Mouse (Mus musculus) v-Abl transformed pro-B cells (cell line): ENCODE data around the gene Abtb1.

Source experiments
- in situ Hi-C, 2 experiments: fragments of 400-800 bp; cut with MboI; formaldehyde crosslinking; loops; one replicate each; pipeline ENCODE4 v1.15.1; 2025; ENCODE audit not compliant: unreplicated experiment in 2 of 2

Gene Abtb1

DNA sequence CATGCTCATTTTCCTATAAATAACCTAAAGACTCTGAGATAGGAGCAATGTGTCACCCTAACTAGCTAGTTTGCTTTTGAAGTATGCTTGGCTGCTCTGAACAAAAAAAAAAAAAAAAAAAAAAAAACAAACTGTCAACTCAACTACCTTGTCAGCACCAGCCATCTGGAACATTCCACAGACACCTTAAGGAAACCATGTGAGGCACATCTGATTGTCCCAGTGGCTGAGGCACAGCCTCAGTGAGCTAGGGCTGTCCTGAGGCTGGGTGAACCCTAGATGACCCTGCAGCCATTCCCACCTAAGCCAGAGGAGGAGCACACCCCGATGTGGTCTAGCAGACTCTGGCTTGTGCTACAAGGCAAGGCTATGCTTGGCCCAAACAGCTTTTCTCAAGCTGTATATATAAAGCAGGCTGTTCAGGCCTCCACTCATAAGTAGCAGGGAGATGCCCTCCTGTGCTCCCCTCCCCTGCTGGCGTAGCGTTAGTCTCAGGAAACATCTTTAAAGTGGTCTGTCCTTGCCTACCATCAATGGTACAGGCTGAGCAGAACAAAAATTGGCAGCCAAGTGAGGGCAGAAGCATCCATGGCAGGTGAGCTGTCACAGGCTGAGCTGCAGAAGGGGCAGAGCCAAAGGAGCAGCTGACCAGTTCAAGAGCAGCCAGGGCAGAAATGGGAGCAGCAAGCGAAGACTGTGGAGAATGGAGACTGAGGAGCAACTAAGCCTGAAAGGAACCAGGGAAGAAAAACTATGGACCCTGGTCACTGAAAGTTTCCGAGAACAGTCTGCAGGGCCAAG is 8.2 kb downstream of the Abtb1 start:
- in situ Hi-C loops: no loop called here

DNA sequence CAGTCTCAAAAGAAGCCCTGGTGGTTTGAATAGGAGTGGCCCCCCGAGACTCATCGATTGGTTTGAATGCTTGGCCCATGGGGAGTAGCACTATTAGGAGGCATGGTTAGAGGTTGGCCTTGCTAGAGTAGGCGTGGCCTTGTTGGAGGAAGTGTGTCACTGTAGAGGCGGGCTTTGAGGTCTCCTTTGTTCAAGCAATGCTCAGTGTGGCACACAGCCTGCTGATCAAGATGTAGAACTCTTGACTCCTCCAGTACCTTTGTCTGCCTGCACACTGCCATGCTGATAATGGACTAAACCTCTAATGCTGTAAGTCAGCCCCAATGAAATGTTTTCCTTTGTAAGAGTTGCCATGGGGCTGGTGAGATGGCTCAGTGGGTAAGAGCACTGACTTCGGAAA is 9.1 kb downstream of the Abtb1 start:
- in situ Hi-C loops: no loop called here

DNA sequence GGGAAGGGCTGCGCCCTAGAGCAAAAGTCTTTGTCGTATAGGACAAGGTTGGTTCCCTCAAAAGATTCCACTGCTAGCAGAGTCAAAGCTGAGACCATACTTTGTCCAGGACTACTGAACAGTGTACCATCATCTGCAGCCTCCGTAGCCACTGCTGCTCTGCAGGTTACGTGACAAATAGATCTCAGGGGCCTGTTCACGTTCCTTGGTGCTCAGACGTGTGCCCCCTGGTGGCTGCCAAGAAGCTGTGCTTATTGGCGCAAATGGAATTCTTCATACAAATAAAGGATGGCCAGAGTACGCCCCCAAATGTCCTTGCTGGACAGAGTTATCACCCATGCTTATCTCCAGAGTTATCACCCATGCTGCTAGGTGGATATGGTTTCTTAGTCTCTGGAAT is 10.3 kb downstream of the Abtb1 start:
- in situ Hi-C loops: no loop called here

DNA sequence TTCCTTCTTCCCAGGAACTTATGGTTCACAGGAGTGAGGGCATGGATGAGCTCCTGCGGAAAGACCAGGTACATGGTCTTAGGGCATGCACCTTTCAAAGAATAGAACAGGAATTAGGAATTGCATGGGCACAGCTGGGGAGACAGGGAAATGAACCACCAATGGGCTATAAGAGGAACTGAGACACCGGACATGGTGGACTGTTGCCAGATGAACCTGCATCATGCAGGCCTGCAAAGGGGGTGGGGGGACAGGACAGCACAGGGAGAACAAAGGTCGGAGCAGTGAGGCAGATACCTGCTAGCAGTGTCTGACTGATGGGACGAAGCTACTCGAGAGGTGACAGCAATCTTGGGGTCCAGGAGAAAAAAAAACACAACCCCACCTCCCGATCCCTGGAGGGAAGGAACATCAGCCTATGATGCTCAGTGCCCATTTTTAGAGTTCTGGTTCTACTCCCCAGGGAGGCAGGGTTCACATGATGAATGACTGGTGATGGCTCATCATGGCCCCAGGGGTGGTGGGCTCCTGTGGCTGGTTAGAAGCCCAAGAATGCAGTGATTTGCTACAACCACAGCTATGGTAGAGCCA is 11.6 kb downstream of the Abtb1 start:
- in situ Hi-C loops: no loop called here

DNA sequence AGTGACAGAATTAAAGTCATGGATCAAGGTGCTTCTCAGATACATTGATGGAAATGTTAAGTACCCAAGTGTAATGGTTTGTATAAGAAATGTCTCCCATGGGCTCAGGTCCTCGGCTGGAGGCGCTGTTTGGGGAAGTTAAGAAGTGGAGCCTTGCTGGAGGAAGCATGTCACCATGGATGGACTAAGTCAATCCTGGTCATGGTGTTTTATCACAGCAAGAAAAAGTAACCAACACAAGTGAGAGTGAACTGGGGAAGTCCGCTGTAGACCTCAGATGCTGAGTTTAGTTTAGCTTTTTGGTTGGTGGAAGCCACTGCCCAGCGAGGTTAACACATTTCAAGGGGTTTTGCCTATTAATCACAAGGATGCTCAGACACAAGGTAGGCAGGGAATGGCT is 12.2 kb downstream of the Abtb1 start:
- in situ Hi-C loops: loop anchor here in 1 of 2 experiments (5.0 kb wide), 1 partner anchor 242 kb away; no protein-coding TSS in a partner anchor

DNA sequence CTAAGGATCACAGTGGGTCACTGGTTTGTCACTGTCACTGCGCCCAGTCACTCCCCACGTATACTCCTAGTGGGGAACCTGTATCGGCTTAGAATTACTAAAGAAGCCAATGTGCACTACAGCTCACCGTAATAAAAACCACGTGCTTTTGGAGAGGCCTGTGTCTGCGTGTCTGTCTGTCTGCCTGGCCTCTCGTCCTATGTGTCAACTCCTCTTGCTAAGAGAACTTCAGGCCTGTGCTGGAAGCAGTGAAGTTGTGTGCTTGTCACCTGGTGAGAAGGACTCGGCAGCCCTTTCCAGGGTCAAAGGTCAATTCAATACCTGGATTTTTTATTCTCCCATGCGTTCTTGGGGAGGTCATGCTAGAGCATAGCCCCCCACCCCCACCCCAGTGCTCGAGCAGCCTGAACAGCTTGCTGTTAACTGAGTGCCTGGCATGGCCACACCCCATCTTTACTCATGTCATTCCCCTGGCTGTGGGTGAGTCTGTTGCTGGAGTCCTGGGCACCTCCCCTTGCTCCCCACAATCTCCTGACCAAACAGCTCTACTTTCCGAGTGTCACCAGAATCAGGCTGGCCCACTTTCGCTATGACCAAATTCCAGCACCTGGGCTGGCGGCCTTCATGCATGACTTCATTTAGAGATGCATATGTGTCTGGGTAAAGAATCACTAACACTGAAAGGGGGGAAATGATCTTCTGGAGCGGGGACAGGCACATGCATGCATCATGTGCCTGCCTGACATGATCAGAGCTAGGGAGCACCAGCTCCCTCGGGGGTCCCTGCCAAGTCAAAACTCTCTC is 13.4 kb downstream of the Abtb1 start:
- in situ Hi-C loops: loop anchor here in 1 of 2 experiments (5.0 kb wide), 1 partner anchor 241 kb away; no protein-coding TSS in a partner anchor

DNA sequence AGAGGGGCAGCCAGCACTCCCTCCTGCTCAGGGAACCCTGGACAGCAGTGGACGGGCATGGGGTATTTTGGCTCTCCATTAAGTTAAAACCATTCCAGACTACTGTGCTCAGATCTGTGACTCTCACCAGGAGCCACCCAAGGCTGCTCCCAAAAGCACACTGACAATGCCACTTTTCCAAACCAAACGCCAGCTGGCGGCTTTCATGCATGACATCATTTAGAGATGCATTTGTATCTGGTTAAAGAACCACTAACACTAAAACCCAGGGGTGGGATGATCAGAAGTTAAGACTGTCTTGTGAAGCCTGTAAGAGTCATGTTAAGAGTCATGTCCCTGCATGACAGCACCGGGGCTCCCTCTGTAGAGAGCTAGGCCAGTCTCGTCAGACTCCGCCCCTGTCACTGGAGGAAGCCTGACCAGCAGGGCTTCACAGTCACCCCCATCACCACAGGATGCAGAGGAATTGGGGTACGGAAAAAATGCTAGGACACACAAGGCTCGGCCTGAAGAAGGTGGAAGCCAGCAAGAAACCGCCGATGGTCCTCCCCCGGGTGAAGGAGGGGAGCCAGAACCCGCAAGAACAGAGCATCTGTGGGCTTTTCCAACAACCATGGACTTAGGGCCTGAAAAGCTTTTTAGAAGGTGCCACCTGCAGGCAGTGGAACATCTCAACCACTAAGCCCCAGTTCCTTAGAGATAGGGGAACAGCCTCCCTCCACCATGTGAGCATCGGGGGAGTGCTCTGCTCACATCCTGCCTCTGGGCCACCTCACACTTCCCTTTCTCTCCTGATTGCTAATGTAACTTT is 14.2 kb downstream of the Abtb1 start:
- in situ Hi-C loops: loop anchor here in 1 of 2 experiments (5.0 kb wide), 1 partner anchor 240 kb away; no protein-coding TSS in a partner anchor

DNA sequence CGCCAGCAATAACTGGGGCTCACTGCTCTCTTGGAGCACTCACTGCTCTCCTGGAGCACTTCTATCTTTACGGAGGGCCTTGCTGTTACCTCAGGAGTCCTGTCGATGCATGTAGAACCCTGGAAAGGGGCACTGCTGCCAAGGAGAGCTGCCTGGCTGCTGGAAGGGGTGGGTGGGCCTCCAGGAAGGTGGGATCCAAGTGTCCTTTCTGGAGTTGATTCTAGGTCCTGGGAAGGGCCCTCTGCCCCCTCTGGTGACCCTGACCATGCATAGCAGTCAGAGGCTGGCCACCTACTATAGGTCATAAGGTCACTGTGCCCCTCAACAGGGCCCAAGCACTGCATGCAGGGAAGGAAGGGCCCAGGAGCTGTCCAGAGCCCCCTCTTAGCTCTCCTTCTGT is 14.8 kb downstream of the Abtb1 start:
- in situ Hi-C loops: loop anchor here in 1 of 2 experiments (5.0 kb wide), 1 partner anchor 240 kb away; no protein-coding TSS in a partner anchor

DNA sequence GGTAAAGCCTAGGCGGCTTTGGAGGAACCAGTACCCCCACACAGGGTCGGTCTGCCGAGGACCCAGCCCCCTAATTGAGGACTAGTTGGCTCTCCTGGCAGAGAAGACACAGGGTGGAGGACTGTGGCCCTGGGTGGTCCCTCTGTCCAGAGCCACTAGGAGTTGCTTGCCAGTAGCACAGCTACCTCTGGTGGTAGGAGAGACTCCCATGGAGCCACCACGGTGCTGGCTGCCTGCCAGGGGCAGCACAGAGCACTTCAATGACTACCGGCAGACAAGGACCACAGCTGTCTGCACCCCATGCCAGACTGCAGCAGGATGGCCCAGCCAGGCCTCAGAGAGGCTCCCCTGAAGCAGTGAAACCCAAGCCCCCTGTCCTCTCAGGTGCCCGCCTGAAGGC is 15.2 kb downstream of the Abtb1 start:
- in situ Hi-C loops: loop anchor here in 1 of 2 experiments (5.0 kb wide), 1 partner anchor 239 kb away; no protein-coding TSS in a partner anchor

DNA sequence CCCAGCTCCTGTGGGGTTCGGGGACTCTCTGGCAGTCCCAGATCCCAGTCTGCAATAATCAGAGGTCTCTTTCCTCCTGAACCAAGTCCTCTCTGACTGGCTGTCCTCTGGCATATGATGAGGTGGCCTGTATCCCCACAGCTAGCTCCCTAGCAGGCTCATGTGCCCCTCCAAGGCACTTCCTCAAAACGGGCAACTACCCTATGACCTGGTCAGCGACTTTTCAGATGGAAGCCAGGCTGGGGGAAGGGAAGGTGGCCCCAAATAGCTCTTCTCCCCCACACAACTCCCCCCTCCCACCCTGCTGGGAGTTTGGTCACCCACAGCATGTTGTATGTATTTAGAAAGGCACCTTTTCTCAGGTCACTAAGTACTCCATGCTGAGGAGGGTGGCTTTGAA is 15.7 kb downstream of the Abtb1 start:
- in situ Hi-C loops: loop anchor here in 1 of 2 experiments (5.0 kb wide), 1 partner anchor 239 kb away; no protein-coding TSS in a partner anchor

DNA sequence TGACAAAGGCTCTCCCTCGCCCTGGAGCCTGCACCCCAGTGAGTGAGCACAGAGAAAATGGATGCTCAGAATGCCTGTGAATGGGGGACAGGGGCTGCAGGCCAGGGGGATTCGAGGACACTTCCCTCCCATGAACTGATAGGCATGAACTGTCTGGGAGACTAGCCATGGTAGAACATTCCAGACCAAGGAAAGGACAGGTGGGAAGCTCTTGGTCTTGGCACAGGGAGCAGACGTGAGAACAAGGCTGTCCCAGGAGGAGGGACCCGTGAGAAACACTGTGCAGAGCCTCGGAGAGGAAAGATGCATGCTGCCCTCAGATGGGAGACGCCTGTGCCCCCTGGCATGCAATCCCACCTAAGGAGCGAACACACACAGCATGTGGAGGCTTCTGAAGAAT is 17.6 kb downstream of the Abtb1 start:
- in situ Hi-C loops: no loop called here

DNA sequence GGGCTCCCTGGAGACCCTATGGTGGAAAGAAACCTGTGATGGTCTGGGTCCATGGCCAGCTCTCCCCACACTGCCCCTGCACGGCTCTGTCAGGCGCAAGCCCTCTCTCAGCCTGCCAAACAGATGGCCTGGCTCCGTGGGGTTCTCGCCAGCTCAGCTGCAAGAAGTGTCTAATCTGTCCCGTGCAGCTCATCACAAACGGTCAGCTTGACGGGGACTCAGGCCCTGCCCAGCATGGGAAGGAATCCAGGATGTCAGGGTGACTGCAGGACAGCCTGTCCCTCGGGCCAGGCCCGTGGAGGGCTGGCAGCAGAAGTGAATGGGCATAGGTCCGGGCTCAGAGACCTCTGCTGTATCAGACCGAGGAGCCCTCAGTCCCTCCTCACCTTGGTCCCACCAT is 19.9 kb downstream of the Abtb1 start:
- in situ Hi-C loops: no loop called here

DNA sequence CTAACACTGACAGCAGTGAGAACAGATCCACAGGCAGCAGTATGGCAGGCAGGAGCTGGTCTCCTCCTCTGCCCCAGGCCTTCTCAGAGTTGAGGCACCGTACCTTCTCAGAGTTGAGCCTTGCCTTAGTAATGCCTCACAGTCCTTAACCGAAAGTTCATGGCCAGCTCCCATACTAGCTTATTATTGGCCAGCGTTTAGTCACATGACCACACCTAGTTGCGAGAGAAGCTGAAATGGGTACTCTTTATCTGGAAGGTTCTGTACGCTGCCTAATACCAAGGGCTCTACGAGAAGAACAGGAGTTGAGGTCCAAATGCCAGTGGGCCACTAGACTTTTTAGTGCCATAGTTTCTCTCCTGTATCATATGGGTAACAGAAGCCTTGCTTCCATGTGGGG is 20.5 kb downstream of the Abtb1 start:
- in situ Hi-C loops: no loop called here

DNA sequence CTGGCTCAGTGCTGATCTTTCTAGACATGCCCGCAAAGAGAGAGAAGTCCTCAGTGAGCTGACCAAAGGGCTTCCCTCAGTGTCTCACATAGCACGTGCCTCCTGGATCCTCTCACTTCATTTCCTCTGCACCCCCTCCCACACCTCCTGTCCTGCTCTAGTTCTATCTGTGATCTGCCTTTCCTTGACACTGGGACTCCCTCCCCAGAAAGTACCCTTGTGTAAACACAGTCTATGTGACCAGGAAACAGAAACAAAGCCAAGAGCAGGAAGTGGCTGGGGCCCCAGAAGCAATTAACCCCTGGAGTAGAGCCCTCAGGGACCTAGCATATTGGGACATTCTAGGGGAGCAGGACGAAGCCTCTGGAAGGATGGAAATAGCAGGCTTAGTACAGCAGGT is 20.9 kb downstream of the Abtb1 start:
- in situ Hi-C loops: no loop called here

DNA sequence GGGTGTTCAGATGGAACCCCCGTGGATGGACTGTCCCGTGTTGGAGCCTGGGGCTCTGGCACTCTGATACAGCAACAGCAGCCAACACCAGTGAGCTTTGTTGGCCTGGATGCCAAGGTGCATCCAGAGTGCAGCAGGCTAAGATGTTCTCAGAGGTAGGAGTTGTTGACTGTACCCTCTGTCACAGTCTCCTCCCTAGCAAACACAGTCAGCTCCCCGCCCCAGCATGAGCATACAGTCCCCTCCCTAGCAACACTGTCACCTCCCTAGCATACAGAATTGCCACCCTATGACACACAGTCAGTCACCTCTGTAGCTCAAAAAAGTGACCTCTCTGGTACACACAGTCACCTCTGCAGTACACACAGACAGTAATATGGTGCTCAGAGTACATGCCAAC is 24.9 kb downstream of the Abtb1 start:
- in situ Hi-C loops: no loop called here

DNA sequence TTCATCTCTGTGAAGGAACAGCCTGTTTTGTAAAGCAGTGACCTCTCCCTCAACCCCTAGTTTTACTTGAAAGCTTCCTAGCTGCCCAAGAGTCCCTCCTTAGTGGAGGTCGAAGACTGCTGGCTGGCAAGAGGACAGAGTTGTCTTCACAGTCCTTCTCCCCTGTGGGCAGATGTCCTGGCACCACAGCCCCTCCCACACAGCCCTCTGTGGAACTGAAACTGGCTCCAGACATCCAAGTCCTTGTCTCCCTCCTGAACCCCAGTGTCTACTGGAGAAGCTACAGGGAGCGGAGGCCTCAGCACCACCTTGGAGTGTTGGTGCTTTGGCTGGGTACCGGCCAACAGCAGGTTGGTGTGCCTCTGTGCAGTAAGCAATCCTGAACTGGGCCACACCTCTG is 26.3 kb downstream of the Abtb1 start:
- in situ Hi-C loops: no loop called here

DNA sequence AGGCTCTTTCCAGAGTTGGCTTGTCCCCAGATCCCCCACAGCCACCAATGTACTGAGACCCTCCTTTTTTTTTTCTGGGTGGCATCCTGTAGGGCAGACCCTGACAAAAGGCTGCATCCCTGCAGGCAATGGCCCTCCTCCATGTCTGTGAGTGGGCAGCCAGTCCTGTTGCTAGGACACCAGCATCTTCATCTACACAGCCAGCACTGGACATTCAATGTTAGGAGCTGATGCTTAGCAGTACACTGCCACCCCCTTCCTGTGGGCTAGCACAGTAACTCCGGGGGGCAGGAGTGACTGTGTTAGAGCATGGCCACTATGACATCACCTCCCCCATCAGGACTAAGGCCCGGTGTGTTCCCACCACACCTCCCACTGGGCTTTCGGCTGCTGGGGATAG is 26.7 kb downstream of the Abtb1 start:
- in situ Hi-C loops: no loop called here

DNA sequence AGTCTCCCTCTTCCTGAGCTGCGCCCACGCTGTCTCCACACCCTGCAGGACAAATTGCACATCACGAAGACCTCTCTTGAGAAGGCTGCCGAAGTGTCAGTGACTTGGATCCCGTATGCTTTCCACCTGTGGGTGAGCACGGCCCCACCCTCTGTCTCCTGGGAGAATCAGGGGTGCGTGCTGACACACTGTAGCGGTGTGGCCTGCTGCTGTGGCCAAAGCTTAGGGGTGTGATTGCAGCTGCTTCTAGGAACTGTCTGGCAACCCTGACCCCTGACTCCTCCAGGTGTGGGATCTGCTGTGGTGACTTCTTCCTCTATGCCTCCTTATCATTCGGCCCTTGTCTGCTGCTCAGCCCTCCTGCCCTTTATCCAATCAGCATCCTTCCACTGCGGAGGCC is 28.0 kb downstream of the Abtb1 start:
- in situ Hi-C loops: loop anchor here (5.0 kb wide), 2 partner anchors 87 to 92 kb away; partner anchors contain the start of gene Mgll (in 1 of the 2)

DNA sequence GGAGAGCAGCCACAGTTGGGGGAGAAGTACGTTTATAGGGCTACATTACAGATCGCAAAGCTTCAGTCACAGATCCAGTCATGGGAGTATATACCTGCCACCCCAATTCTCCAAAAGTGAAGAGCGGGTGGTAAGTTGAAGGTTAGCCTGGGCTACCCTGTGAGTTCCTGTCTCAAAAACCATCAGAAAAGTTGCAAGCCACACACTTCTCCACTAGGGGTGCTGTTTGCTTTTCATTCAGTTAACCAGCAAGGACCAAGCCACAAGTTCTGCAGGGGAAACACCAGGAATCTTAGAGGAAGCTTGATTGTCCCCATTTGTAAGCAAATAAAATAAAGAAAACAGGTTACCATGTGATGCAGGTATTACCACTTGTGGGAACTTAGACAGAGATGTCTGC is 28.9 kb downstream of the Abtb1 start:
- in situ Hi-C loops: loop anchor here (5.0 kb wide), 2 partner anchors 86 to 91 kb away; partner anchors contain the start of gene Mgll (in 1 of the 2)

DNA sequence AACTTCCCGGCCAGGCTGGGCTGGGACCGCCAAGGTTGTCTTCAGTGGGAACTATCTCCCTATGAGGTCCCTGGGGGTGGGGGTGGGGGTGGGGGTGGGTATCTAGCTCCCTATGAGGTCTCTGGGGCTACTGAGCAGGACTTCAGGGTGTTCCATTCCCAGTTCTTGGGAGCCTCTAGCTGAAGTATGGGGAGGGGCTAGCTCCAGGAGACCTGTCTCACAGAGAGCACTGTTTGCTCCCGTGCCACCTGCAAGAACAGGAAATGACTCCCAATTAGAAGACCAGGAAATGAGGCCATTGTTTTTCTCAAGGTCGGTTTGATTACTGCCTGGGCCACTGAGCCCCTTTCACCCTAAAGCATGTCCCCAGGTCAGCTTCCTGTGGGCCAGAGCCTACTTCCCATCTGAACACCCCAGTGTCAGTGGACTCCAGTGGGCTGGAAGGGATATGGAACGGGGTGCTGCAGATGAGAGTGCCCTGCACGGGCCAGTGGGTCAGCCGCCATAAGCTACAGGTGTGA is 29.8 kb downstream of the Abtb1 start:
- in situ Hi-C loops: loop anchor here (5.0 kb wide), 2 partner anchors 85 to 90 kb away; partner anchors contain the start of gene Mgll (in 1 of the 2)
